In genomic region chr8:111259408-111259741, GRCm38 (mm10) we compare ENCODE assay signal across 8 mouse cellular contexts. TPM values are rescaled to one million over a fixed set of nuclear protein-coding genes. Genes with fewer than 3 reads are reported as not detected.
DNase-seq lines count a peak whose midpoint lies in the region; ATAC-seq and TF ChIP-seq lines count a peak whose summit lies in the region.

No protein-coding gene starts in this region.

- no peaks in the 10 kb centered on the region for H3K27me3 ChIP-seq in embryonic facial prominence, embryonic 11.5 days (ENCODE audit: control insufficient read depth, insufficient read depth, low read length)
- H3K27me3 ChIP-seq in intestine, postnatal 0 days (replicated peaks; ENCODE audit: control insufficient read depth, insufficient read depth, low read length): no peaks in the 10 kb centered on the region
- H3K27me3 ChIP-seq in neural tube, embryonic 14.5 days (ENCODE audit: control insufficient read depth, insufficient read depth, low read length): peaks cover 3% of the 10 kb centered on the region; the same call in 1 of the 2 replicates

- no peak overlapping the region for H3K27ac ChIP-seq in embryonic facial prominence, embryonic 11.5 days (replicated peaks; ENCODE audit: low read depth, low read length)
- H3K27ac ChIP-seq in intestine, postnatal 0 days (ENCODE audit: low read depth, low read length): peak overlapping the region; percentile 100
- H3K27ac ChIP-seq in neural tube, embryonic 14.5 days (ENCODE audit: low read depth, low read length): peak overlapping the region; percentile 99

- no peaks in the 10 kb centered on the region for H3K9me3 ChIP-seq in embryonic facial prominence, embryonic 11.5 days (replicated peaks; ENCODE audit: control insufficient read depth, low read length)
- H3K9me3 ChIP-seq in intestine, postnatal 0 days (ENCODE audit: control insufficient read depth): no peaks in the 10 kb centered on the region
- H3K9me3 ChIP-seq in neural tube, embryonic 14.5 days (ENCODE audit: control insufficient read depth, low read length): no peaks in the 10 kb centered on the region

- H3K36me3 ChIP-seq in embryonic facial prominence, embryonic 11.5 days (replicated peaks; ENCODE audit: control insufficient read depth, insufficient read depth, low read depth, low read length): no peaks in the 10 kb centered on the region
- H3K36me3 ChIP-seq in intestine, postnatal 0 days (ENCODE audit: control insufficient read depth, insufficient read depth): no peaks in the 10 kb centered on the region
- H3K36me3 ChIP-seq in neural tube, embryonic 14.5 days (ENCODE audit: control insufficient read depth, insufficient read depth, low read length): no peaks in the 10 kb centered on the region

- H3K9ac ChIP-seq in embryonic facial prominence, embryonic 11.5 days (replicated peaks; ENCODE audit: low read length): peak overlapping the region; percentile 98
- H3K9ac ChIP-seq in intestine, postnatal 0 days (ENCODE audit: low read depth, low read length): peak overlapping the region; percentile 90
- H3K9ac ChIP-seq in neural tube, embryonic 14.5 days (replicated peaks; ENCODE audit: low read depth, low read length): peak overlapping the region; percentile 93

- no peak for TF ChIP-seq POLR2A in lung, adult 2 months (IDR thresholded peaks at IDR 0.05; ENCODE audit: borderline replicate concordance, extremely low read depth, low read depth, low read length)

- H3K4me3 ChIP-seq in lung, adult 2 months (replicated peaks; ENCODE audit: extremely low read depth, low read depth, low read length): peak overlapping the region; percentile 97
- H3K4me3 ChIP-seq in embryonic facial prominence, embryonic 11.5 days (ENCODE audit: low read depth, low read length): peak overlapping the region; percentile 90
- peak overlapping the region; percentile 91 for H3K4me3 ChIP-seq in intestine, postnatal 0 days (ENCODE audit: low read depth, low read length)
- peak overlapping the region; percentile 91 for H3K4me3 ChIP-seq in neural tube, embryonic 14.5 days (ENCODE audit: low read depth, low read length)

- peak overlapping the region; percentile 64 for H3K4me2 ChIP-seq in embryonic facial prominence, embryonic 11.5 days (ENCODE audit: low read depth, low read length)
- peak overlapping the region; percentile 73 for H3K4me2 ChIP-seq in intestine, postnatal 0 days (replicated peaks; ENCODE audit: low read depth)
- peak overlapping the region; percentile 61 for H3K4me2 ChIP-seq in neural tube, embryonic 14.5 days (ENCODE audit: low read depth, low read length)

- no peak for ATAC-seq in embryonic facial prominence, embryonic 11.5 days (replicated peaks; ENCODE audit: insufficient number of reproducible peaks, low FRiP score, low TSS enrichment, low read depth)
- ATAC-seq in intestine, postnatal 0 days: peak; percentile 53
- ATAC-seq in neural tube, embryonic 14.5 days (ENCODE audit: low read depth): no peak

- WGBS in lung, adult 2 months: 7% methylated on average over 13 of the region's 13 CpGs
- 11% methylated on average over 13 of the region's 13 CpGs for WGBS in embryonic facial prominence, embryonic 11.5 days
- WGBS in intestine, postnatal 0 days: 8% methylated on average over 13 of the region's 13 CpGs
- WGBS in neural tube, embryonic 14.5 days: 15% methylated on average over 13 of the region's 13 CpGs

- no peak for DNase-seq in lung, adult 2 months
- DNase-seq in lung, postnatal 36 days: no peak
- no peak for DNase-seq in embryonic facial prominence, embryonic 11.5 days (ENCODE audit: low spot score)
- no peak for DNase-seq in frontal cortex, adult 2 months (ENCODE audit: extremely low spot score in 1 of 2, low spot score in 1 of 2)
- DNase-seq in MN1 (ENCODE audit: low spot score): no peak
- no peak for DNase-seq in left cerebral cortex, adult 18-20 months (ENCODE audit: low spot score in 2 of 2)

- TF ChIP-seq CTCF in lung, adult 2 months (IDR thresholded peaks at IDR 0.05; ENCODE audit: insufficient read depth, low read length): no peak
- no peak for TF ChIP-seq CTCF in intestine, postnatal 0 days (IDR thresholded peaks at IDR 0.05; ENCODE audit: low read depth)

- H3K4me1 ChIP-seq in lung, adult 2 months (ENCODE audit: control insufficient read depth, insufficient read depth, low read length): peaks cover 4% of the 10 kb centered on the region; the same call in 1 of the 2 replicates
- H3K4me1 ChIP-seq in embryonic facial prominence, embryonic 11.5 days (ENCODE audit: control insufficient read depth, insufficient read depth, low read length): no peaks in the 10 kb centered on the region
- H3K4me1 ChIP-seq in intestine, postnatal 0 days (replicated peaks; ENCODE audit: control insufficient read depth, insufficient read depth, low read length): no peaks in the 10 kb centered on the region
- peaks cover 7% of the 10 kb centered on the region; the same call in 1 of the 2 replicates for H3K4me1 ChIP-seq in neural tube, embryonic 14.5 days (ENCODE audit: control insufficient read depth, insufficient read depth, low read length)

RNA-seq across cellular contexts. Expression of gene Glg1, which starts 0.4 kb away (rescaled TPM):
- polyA plus RNA-seq in lung, adult 2 months (2012; rRNA removed): 38.8 and 44.7 TPM in 2 replicates
- polyA plus RNA-seq in embryonic facial prominence, embryonic 11.5 days (2014; fragmentation: Nextera tagmentation; extraction: Ambion mirVana): 75.6 and 79.7 TPM in 2 replicates
- polyA plus RNA-seq in intestine, postnatal 0 days (2015; fragmentation: Nextera tagmentation; extraction: Ambion mirVana): 26.5 and 29.1 TPM in 2 replicates
- 77.0 and 97.5 TPM in 2 replicates for polyA plus RNA-seq in neural tube, embryonic 14.5 days (2014; fragmentation: Nextera tagmentation; extraction: Ambion mirVana)
- 62.3 and 70.4 TPM in 2 replicates for polyA plus RNA-seq in frontal cortex, adult 2 months (2012; rRNA removed)
- total RNA-seq in left cerebral cortex, adult 18-20 months (2021): 100 to 1,000 TPM; 138 to 139 TPM

RNA-seq across cellular contexts. Expression of gene Rfwd3, which starts 40.6 kb away (rescaled TPM):
- polyA plus RNA-seq in lung, adult 2 months (2012; rRNA removed): 8.0 and 10.8 TPM in 2 replicates
- 95.7 and 96.7 TPM in 2 replicates for polyA plus RNA-seq in embryonic facial prominence, embryonic 11.5 days (2014; fragmentation: Nextera tagmentation; extraction: Ambion mirVana)
- polyA plus RNA-seq in intestine, postnatal 0 days (2015; fragmentation: Nextera tagmentation; extraction: Ambion mirVana): 16.0 and 16.1 TPM in 2 replicates
- polyA plus RNA-seq in neural tube, embryonic 14.5 days (2014; fragmentation: Nextera tagmentation; extraction: Ambion mirVana): 19.2 and 25.4 TPM in 2 replicates
- polyA plus RNA-seq in frontal cortex, adult 2 months (2012; rRNA removed): 14.8 and 15.1 TPM in 2 replicates
- 10 to 100 TPM; 22.3 to 23.2 TPM for total RNA-seq in left cerebral cortex, adult 18-20 months (2021)
